Mouse (Mus musculus) left cerebral cortex, postnatal 4 days (tissue): ENCODE results near the gene Samd8. TPM values are rescaled to one million over a fixed set of nuclear protein-coding genes. Genes with fewer than 3 reads are reported as not detected.
A peak's percentile ranks its signal among the peaks of the same experiment; 100 is the strongest.

ENCODE experiments used
- DNase-seq: peaks from one replicate; pipeline ENCODE4 v3.0.0-alpha.2; 2022
- intact Hi-C: fragments of 180-260 bp; cut with DNase I; formaldehyde crosslinking; loops from one replicate; pipeline ENCODE4 v1.15.1; 2025
- total RNA-seq, 2 experiments: library from RNA; stranded (reverse); gene quantifications; 2 replicates each; pipeline ENCODE4 v1.2.3; 2021

Gene Samd8
- total RNA-seq, 2 experiments from 2014 or later: 92.6 to 94.3 TPM

GRCm38 (mm10) chr14:21744169-21744568 lies 6.2 kb upstream of the Samd8 start:
- intact Hi-C loops: loop anchor here (10.0 kb wide), 1 partner anchor 249 kb away; no protein-coding TSS in a partner anchor
- DNase-seq: no peak

- intact Hi-C loops: loop anchor here (10.0 kb wide), 1 partner anchor 250 kb away; no protein-coding TSS in a partner anchor
- no peak for DNase-seq
Measured at GRCm38 (mm10) chr14:21745149-21745548, 5.2 kb upstream of the Samd8 start.

- no peak for DNase-seq
- intact Hi-C loops: loop anchor here (10.0 kb wide), 1 partner anchor 251 kb away; no protein-coding TSS in a partner anchor
Measured at GRCm38 (mm10) chr14:21746251-21746650, 4.1 kb upstream of the Samd8 start.

- intact Hi-C loops: loop anchor here (10.0 kb wide), 1 partner anchor 252 kb away; no protein-coding TSS in a partner anchor
- no peak for DNase-seq
Measured at GRCm38 (mm10) chr14:21746846-21747245, 3.5 kb upstream of the Samd8 start.

GRCm38 (mm10) chr14:21747436-21748141 lies 2.7 kb upstream of the Samd8 start:
- intact Hi-C loops: loop anchor here (10.0 kb wide), 1 partner anchor 253 kb away; no protein-coding TSS in a partner anchor
- no peak for DNase-seq

- intact Hi-C loops: loop anchor here (10.0 kb wide), 1 partner anchor 254 kb away; no protein-coding TSS in a partner anchor
- DNase-seq: peak; percentile 60
Measured at GRCm38 (mm10) chr14:21748142-21748870, 2.0 kb upstream of the Samd8 start.

- peak; percentile 57 for DNase-seq
- intact Hi-C loops: loop anchor here (5.0 kb wide), 1 partner anchor 81 kb away; no protein-coding TSS in a partner anchor
Measured at GRCm38 (mm10) chr14:21750881-21751542, 681 bp downstream of the Samd8 start, which contains the start of gene Dusp13. TSS of gene Dusp13 (minus strand) at chr14:21751181.

GRCm38 (mm10) chr14:21752411-21752810 lies 2.1 kb downstream of the Samd8 start:
- no peak for DNase-seq
- intact Hi-C loops: loop anchor here (5.0 kb wide), 1 partner anchor 80 kb away; no protein-coding TSS in a partner anchor

- no peak for DNase-seq
- intact Hi-C loops: loop anchor here (5.0 kb wide), 1 partner anchor 79 kb away; no protein-coding TSS in a partner anchor
Measured at GRCm38 (mm10) chr14:21753367-21753766, 3.0 kb downstream of the Samd8 start.

GRCm38 (mm10) chr14:21761560-21761959 lies 11.2 kb downstream of the Samd8 start:
- intact Hi-C loops: no loop called here
- DNase-seq: no peak

- intact Hi-C loops: no loop called here
- DNase-seq: no peak
Measured at GRCm38 (mm10) chr14:21763736-21764135, 13.4 kb downstream of the Samd8 start.

GRCm38 (mm10) chr14:21764646-21765045 lies 14.3 kb downstream of the Samd8 start:
- intact Hi-C loops: no loop called here
- DNase-seq: no peak

- intact Hi-C loops: no loop called here
- no peak for DNase-seq
Measured at GRCm38 (mm10) chr14:21765754-21766397, 15.5 kb downstream of the Samd8 start.

GRCm38 (mm10) chr14:21766398-21766958 lies 16.1 kb downstream of the Samd8 start:
- DNase-seq: no peak
- intact Hi-C loops: no loop called here

GRCm38 (mm10) chr14:21772506-21773281 lies 22.4 kb downstream of the Samd8 start:
- intact Hi-C loops: no loop called here
- DNase-seq: no peak

- DNase-seq: no peak
- intact Hi-C loops: no loop called here
Measured at GRCm38 (mm10) chr14:21773946-21774345, 23.6 kb downstream of the Samd8 start.

- intact Hi-C loops: no loop called here
Measured at GRCm38 (mm10) chr14:21776201-21776600, 25.9 kb downstream of the Samd8 start.

GRCm38 (mm10) chr14:21786500-21786899 lies 36.2 kb downstream of the Samd8 start:
- DNase-seq: no peak

More at GRCm38 (mm10) chr14:21776201-21776600, 25.9 kb downstream of the Samd8 start:
- DNase-seq: no peak

GRCm38 (mm10) chr14:21787374-21787773 lies 37.0 kb downstream of the Samd8 start:
- intact Hi-C loops: no loop called here
- no peak for DNase-seq

More at GRCm38 (mm10) chr14:21786500-21786899, 36.2 kb downstream of the Samd8 start:
- intact Hi-C loops: no loop called here
